Mouse (Mus musculus): ENCODE results near the gene Rwdd3.

Rwdd3 gene

DNA sequence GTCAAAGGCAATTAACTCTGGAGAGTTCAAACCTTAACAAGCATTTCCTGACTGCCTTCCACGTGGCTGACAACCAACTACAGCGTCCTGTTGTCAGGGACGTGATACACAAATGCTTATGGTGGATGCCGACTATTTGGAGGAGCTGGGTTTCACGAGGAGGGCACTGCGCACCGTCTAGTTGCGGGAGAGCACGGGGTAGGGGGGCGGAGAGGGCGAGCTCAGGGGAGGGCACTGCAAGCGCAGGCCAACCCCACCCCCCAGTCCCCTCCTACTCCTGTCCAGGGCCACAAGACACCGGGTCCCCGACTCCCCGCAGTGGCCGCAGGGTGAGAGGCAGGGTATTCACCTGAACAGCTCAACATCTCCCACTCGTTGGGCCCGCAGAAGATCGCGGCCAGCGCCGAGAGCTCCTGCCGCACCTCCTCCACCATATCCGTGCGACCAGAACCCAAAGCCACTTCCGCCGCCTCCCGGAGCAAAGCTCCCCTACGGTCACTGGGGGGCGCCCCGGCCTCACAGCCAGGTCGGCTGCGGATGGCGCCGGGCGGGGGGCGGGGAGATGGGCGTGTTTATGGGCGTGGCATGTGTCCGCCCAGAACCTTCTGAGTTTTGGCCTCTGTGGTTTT, at the start of gene Rwdd3:
Rwdd3 (minus strand) TSS at position 453 of the 629 bp plus-strand sequence.
- in situ Hi-C loops (cut with MboI; ENCODE audit: low pct_unique_long_range_greater_than_20kb in 1 of 2, low sequenced_read_pairs in 2 of 2, unreplicated experiment in 1 of 2), result loop anchor here (10.0 to 25.0 kb wide), 2 partner anchors 333 to 341 kb away; no protein-coding TSS in a partner anchor

- in situ Hi-C loops (cut with MboI; ENCODE audit: low pct_unique_long_range_greater_than_20kb in 1 of 2, low sequenced_read_pairs in 2 of 2, unreplicated experiment in 1 of 2), result no loop called here
Measured at GRCm38 (mm10) chr3:121217011-121217410, 45.5 kb upstream of the Rwdd3 start.

- in situ Hi-C loops (cut with MboI; ENCODE audit: low pct_unique_long_range_greater_than_20kb in 1 of 2, low sequenced_read_pairs in 2 of 2, unreplicated experiment in 1 of 2), result no loop called here
Measured at GRCm38 (mm10) chr3:121213501-121213900, 42.0 kb upstream of the Rwdd3 start.

DNA sequence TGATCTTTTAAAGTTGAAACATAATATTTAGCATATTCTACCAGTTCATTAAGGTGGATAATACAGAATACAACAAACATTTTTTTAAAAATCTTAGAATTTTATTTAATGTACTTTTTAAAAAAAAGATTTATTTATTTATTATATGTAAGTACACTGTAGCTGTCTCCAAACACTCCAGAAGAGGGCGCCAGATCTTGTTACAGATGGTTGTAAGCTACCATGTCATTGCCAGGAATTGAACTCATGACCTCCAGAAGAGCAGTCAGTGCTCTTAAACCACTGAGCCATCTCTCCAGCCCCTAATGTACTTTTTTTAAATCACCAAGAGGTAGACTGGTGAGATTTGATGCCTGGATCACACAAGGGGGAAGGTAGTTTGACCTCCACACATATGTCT, 40.7 kb upstream of the Rwdd3 start:
- in situ Hi-C loops (cut with MboI; ENCODE audit: low pct_unique_long_range_greater_than_20kb in 1 of 2, low sequenced_read_pairs in 2 of 2, unreplicated experiment in 1 of 2), result no loop called here

DNA sequence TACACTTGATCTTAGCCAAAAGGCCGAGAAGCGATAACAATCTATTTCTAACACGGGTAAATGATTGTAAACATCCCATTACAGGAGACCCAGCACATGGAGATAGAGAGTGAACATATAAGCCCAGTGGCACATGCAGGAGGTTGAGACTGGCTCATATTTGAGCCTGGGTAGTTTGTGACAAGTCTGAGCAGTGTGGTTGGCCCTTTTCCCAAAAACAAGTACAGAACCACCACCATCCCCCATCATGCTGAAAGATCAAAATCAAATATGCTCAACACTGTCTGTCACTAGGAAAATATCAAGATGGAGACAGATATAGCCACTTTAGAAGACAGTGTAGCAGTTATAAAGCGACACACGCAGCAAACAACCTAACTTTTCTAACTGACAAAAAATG, 37.5 kb upstream of the Rwdd3 start:
- in situ Hi-C loops (cut with MboI; ENCODE audit: low pct_unique_long_range_greater_than_20kb in 1 of 2, low sequenced_read_pairs in 2 of 2, unreplicated experiment in 1 of 2), result no loop called here

- in situ Hi-C loops (cut with MboI; ENCODE audit: low pct_unique_long_range_greater_than_20kb in 1 of 2, low sequenced_read_pairs in 2 of 2, unreplicated experiment in 1 of 2), result no loop called here
Measured at GRCm38 (mm10) chr3:121206202-121206882, 34.8 kb upstream of the Rwdd3 start.

- in situ Hi-C loops (cut with MboI; ENCODE audit: low pct_unique_long_range_greater_than_20kb in 1 of 2, low sequenced_read_pairs in 2 of 2, unreplicated experiment in 1 of 2), result no loop called here
Measured at GRCm38 (mm10) chr3:121202638-121203037, 31.1 kb upstream of the Rwdd3 start.

- in situ Hi-C loops (cut with MboI; ENCODE audit: low pct_unique_long_range_greater_than_20kb in 1 of 2, low sequenced_read_pairs in 2 of 2, unreplicated experiment in 1 of 2), result no loop called here
Measured at GRCm38 (mm10) chr3:121201012-121201747, 29.7 kb upstream of the Rwdd3 start.

DNA sequence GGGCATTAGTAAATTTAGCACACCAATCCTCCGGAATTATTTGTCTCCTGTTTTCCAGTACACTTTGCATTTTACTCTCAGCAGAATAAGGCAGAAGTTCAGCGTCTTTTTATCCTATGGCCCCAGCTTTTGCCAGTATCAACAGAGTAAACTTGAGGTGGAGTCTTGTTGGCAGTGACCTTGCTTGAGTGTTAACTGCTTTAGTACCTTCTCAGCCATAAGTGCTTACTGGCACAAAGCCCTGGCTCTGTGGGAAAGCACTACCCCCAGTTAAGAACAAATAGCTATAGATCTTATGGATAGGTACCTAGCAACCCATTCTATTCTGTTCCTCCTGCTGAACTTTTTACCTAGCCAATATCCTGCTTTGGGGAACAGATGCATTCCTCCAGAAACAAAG, 17.7 kb upstream of the Rwdd3 start:
- in situ Hi-C loops (cut with MboI; ENCODE audit: low pct_unique_long_range_greater_than_20kb in 1 of 2, low sequenced_read_pairs in 2 of 2, unreplicated experiment in 1 of 2), result no loop called here

- in situ Hi-C loops (cut with MboI; ENCODE audit: low pct_unique_long_range_greater_than_20kb in 1 of 2, low sequenced_read_pairs in 2 of 2, unreplicated experiment in 1 of 2), result no loop called here
Measured at GRCm38 (mm10) chr3:121187510-121187909, 16.0 kb upstream of the Rwdd3 start.

DNA sequence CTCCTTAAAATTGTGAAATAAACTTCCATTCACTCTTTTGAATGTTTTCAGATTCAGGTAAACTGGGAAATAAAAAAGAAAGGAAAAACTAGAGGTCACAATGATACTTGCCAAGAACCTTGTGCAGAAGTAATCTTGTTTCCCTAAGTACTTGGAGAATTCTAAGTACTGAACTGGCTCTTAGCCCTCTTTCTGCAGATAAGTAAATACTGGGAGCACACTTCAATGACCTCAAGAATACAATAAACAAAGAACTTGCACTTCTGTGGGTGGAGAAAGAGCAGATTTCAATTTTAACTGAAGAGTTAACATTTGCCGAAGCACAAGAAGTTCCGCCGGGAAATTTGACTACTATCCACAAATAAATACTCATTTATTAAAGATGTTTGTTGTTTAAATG, 15.4 kb upstream of the Rwdd3 start:
- in situ Hi-C loops (cut with MboI; ENCODE audit: low pct_unique_long_range_greater_than_20kb in 1 of 2, low sequenced_read_pairs in 2 of 2, unreplicated experiment in 1 of 2), result no loop called here

- in situ Hi-C loops (cut with MboI; ENCODE audit: low pct_unique_long_range_greater_than_20kb in 1 of 2, low sequenced_read_pairs in 2 of 2, unreplicated experiment in 1 of 2), result no loop called here
Measured at GRCm38 (mm10) chr3:121185197-121185596, 13.7 kb upstream of the Rwdd3 start.

DNA sequence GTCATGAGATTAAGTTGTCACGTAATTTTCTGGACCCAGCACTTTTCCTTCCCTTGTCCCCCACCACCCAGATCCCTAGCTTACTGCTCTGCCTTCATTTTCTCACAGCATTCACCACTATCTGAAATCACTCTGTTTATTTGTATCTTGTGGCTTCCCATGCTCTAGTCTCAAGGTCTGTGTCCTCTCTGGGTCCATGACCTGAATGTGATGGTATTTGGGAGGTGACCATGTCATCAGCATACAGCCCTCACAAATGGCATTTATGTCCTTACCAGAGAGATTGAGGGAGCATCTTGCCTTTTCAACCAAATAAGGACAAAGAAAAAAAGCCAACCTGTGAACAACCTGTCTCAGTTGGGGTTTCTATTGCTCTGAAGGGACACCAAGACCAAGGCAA, 4.5 kb upstream of the Rwdd3 start:
- in situ Hi-C loops (cut with MboI; ENCODE audit: low pct_unique_long_range_greater_than_20kb in 1 of 2, low sequenced_read_pairs in 2 of 2, unreplicated experiment in 1 of 2), result loop anchor here in 1 of 2 experiments (10.0 kb wide), 1 partner anchor 329 kb away; no protein-coding TSS in a partner anchor

- in situ Hi-C loops (cut with MboI; ENCODE audit: low pct_unique_long_range_greater_than_20kb in 1 of 2, low sequenced_read_pairs in 2 of 2, unreplicated experiment in 1 of 2), result loop anchor here (10.0 to 25.0 kb wide), 2 partner anchors 330 to 338 kb away; no protein-coding TSS in a partner anchor
Measured at GRCm38 (mm10) chr3:121174248-121174945, 2.9 kb upstream of the Rwdd3 start.

- in situ Hi-C loops (cut with MboI; ENCODE audit: low pct_unique_long_range_greater_than_20kb in 1 of 2, low sequenced_read_pairs in 2 of 2, unreplicated experiment in 1 of 2), result loop anchor here (10.0 to 25.0 kb wide), 2 partner anchors 332 to 340 kb away; no protein-coding TSS in a partner anchor
Measured at GRCm38 (mm10) chr3:121172718-121173117, 1.2 kb upstream of the Rwdd3 start.

GRCm38 (mm10) chr3:121171872-121172265, 374 bp upstream of the Rwdd3 start:
- in situ Hi-C loops (cut with MboI; ENCODE audit: low pct_unique_long_range_greater_than_20kb in 1 of 2, low sequenced_read_pairs in 2 of 2, unreplicated experiment in 1 of 2), result loop anchor here (10.0 to 25.0 kb wide), 2 partner anchors 333 to 340 kb away; no protein-coding TSS in a partner anchor

GRCm38 (mm10) chr3:121170631-121171030, 864 bp downstream of the Rwdd3 start:
- in situ Hi-C loops (cut with MboI; ENCODE audit: low pct_unique_long_range_greater_than_20kb in 1 of 2, low sequenced_read_pairs in 2 of 2, unreplicated experiment in 1 of 2), result loop anchor here (10.0 to 25.0 kb wide), 2 partner anchors 334 to 342 kb away; no protein-coding TSS in a partner anchor

- in situ Hi-C loops (cut with MboI; ENCODE audit: low pct_unique_long_range_greater_than_20kb in 1 of 2, low sequenced_read_pairs in 2 of 2, unreplicated experiment in 1 of 2), result loop anchor here in 1 of 2 experiments (10.0 to 25.0 kb wide), 2 partner anchors 125 to 343 kb away; partner anchors contain the start of gene Alg14
Measured at GRCm38 (mm10) chr3:121169092-121169942, 2.2 kb downstream of the Rwdd3 start.

Data from mouse embryonic stem cell (cell line).